Mouse (Mus musculus) c-Kit-positive CD71-negative TER-119-negative erythroid progenitor cells, embryonic 14.5 days (primary cell): Measurements from ENCODE around the gene Otol1.
A peak's percentile ranks its signal among the peaks of the same experiment; 100 is the strongest.

Source experiments
- DNase-seq: peaks from one replicate; pipeline ENCODE4 v3.0.0-alpha.2; 2013; ENCODE audit warnings: low read depth

Gene Otol1

DNA sequence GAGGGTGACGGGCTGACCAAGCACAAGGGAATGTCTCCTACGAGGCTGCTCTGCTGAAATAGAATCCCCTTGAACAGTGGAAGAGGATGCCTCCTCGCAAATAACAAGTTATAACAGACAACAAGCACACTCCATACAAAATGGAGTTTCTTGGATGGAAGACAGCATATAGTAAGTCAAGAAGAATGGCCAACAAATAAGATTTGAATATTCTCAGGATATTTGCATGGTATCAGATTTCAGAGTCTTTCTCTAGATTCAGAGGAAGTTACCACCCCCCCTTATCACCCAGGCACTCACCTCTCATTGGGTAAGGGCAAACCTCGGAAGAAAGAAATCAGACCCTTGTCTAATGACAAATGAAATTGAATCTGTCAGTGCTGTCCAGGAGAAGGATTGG is at the start of gene Otol1:
Gene Otol1, plus strand, starts transcription at position 301 of the 400 bp plus-strand sequence.
- DNase-seq = no peak

DNA sequence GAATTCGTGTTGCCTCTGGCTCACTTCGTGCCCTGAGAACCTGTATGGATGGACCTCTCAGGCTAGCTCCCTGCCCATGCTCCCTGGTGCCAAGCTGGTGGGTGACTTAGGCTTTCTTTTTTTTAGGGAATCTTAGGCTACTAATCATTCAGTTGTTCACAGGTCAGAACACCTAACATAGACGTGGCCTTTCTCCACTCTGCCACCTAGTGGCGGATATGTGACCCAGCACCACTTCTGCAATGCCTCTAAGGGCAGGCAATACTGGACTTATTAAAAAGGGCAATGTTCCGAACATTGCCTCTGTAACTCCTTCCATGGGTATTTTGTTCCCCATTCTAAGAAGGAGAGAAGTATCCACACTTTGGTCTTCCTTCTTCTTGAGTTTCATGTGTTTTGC is 45.2 kb upstream of the Otol1 start:
- DNase-seq = peak; percentile 20

DNA sequence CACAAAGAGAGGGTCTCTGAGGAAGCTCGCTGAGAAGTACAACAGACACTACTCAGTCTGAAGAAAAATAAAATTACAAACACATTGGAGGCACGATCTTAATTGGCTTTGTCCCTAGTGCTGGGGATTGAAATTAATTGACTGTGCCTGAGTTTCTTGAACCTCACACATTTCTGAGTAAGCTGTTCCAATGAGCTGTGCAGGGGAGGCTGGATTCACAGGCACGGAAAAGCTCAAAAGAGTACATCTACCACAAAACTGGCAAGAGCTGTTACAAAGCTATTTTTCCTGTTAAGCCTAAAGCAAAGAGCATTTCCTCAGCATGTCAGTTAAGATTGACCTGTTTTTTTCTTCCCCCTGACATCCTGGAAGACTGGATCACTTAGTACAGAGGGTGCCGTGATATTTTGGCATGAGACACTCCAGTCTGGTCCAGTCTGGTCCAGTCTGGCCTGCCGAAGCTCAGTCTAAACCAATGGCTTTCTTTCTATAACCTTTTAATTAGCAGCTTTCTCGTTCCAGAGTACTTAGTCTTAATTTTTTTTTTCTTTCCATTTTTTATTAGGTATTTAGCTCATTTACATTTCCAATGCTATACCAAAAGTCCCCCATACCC is 35.8 kb upstream of the Otol1 start:
- DNase-seq = no peak

DNA sequence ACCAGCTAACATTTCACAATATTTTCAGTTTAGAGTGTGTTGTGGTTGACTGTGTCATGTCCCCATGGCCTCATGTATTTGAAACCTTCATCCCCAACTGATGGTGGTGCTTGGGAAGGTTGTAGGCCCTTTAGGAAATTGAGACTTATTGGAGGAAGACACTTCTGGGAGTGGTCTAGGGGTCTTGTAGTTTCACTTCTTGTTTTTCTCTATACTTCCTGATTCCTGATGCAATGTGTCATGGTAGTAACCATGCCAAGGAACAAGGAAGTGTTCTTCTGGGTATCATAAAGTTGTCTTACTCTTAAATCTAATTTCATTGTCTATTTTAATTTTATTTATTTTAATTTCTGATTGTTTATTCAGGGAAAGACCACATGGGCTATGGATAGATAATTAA is 29.3 kb upstream of the Otol1 start:
- no peak for DNase-seq

DNA sequence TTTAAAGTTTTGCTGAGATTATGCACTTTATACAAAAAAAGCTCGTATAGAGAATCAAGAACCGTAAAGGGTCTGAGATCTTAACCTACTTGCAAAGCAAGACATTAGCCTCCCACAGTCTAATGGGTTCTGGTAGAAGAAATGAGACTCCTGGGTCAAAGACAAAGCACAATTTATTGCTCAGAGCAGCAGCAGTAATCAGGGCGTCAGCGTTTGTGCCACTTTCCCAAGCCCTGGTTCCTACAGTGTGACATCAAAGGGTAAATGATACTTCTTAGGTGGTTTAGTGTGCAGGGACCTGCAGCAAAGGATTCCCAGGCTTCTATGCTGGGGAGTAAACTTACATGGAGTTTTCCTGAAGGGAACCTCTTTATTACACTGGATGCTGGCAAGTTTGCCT is 13.6 kb upstream of the Otol1 start:
- DNase-seq = no peak

DNA sequence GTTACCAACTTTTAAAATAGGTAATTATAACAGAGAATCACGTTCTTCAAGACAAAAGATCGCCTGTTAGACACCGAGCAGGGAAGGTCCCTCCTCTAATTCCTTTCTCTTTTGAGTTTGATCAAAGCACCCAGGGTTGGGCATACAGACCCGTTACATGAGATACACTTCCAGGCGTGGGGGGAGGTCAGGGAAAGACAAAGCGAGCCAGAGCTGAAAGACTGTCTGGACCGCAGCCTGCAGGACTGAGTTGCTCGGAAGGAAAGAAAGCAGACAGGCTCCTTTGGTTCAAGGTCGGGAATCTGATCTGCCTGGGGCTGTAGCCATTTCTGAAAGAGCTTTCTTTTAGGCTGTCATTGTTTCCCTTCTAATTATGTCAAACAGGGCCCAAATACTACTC is 5.9 kb upstream of the Otol1 start:
- no peak for DNase-seq

DNA sequence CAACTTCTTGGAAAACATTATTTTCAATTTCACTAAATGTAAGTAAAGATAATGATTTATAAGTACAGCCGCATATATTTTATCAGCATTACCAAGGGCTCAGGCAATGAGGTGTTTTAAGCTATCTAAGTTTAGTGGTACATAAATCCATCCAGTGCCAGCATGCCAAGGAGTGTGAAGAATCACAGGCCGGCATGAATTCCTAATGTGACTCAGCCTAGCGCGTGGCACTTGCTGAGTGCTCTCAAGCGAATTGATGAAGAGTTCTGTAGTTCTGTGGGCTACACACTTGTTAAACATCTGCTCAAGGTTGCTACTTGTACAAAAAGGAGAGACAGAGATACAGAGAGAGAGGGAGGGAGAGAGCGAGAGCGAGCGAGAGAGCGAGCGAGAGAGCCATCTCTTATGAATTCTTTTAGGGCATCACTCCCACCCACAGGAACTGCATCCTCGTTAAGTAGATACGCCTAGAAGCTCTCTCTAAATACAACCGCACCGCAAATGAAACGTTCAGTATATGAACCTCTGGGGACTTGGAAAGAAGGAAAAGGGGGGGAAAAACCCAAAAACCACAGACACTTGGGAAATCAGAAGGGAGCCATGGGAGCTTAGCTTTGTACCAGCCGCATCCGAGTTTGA is 4.2 kb upstream of the Otol1 start:
- DNase-seq = no peak

DNA sequence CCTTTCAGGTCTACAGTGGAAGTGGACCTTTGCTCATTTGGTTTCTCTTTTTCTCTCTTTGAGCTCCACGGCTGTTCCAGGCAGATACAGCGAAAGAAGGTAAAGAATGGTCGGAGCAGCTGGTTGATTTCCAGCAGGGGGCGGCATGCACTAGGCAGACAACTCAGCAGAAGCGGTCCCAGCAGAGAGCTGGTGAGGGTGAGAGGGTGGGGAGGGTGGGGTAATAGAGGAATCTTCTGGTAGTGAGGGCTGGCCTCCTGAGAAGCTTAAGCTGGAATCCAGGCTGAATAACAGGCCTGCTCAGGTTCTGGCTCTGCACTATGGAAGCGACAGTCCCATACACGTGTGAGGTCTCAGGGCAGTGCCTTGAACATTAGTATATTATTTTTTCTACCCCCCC is 3.5 kb upstream of the Otol1 start:
- DNase-seq = no peak

DNA sequence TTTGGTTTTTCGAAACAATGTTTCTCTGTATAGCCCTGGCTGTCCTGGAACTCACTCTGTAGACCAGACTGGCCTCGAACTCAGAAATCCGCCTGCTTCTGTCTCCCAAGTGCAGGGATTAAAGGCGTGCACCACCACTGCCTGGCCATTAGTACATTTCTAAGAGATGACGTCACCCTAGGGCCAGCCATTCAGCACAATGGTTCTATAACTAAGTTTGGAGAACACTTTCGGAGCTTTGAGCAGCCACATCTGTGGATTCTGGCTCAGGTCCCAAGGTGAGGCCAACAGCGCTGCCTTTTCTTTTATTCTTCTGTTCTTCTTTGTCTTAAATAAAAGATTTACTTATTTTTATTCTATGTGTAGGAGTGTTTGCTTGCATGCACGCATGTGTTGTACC is 3.0 kb upstream of the Otol1 start:
- no peak for DNase-seq

DNA sequence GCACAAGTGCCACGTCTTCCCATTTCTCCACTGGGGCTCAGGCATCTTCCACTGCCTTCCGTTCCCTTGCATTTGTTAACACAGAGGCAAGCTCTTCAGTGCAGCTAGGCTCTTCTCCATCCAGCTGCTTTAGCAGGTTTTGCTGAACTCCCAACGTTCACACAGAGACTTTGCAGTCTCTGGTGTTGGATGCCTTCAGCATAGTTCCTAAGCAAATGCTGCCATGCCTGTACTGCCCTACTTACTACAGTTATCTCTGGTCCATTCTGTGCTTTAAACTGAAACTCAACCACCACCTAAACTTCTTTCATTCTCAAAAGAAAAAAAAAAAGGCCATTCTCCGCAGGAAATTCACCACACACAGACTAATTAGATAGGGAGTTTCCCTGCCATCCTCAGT is 5.2 kb downstream of the Otol1 start:
- no peak for DNase-seq

DNA sequence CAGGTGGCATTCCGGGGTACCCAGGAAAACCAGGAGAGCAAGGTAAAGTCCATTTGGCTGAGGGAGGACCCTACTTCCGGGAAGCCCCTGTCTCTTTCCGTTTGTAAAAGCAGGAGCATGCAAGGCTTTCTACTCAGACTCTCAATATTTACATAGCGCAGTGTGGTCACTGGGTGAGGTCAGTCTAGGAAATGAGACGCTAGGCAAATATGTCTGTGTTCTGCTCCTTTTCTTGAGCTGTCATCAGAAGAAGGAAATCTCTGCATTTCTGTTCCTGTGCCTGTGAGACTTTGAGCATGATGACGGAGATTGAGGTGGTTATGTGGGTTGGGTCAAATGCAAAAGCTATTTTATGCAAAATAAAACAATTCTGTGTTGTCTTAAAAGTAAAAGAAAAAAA is 19.2 kb downstream of the Otol1 start:
- no peak for DNase-seq

DNA sequence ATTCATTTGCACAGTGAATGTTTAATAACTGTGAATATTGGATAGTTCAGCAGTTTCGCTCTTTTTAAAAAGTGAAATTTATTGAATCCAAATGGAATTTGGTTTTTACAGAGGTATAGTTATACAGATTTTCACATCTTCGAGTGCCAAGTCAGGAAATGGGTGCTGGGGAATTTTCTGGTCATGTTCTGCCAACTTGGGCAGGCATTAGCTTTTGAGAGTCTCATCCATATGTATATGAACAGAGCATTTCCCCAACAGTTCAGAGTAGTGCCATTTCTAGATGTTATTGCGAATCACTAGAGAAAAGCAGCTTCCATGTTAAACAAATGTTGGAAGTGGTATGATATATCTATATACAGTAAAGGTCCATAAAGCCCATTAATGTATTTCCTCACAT is 21.8 kb downstream of the Otol1 start:
- no peak for DNase-seq

DNA sequence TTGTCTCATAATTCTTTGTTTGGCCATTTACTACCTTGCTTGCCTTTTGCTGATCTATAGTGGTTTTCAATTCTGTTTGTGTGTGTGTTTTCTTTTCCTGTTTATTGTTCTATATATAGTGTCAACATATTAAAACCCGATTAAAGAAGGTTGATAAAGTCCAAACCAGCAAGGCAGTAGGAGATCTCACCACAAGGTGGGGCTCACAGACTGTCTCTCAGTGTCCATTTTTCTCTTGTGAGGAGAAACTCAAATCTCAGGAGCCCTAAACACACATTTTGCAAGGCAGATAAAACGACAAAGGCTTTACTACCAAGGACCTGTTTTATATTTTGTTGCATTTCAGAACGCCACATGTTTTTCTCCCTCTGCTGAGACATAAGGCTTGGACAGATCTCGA is 28.2 kb downstream of the Otol1 start:
- DNase-seq = no peak
